Mouse (Mus musculus) A20 (cell line): ENCODE data around the gene Taar2.
A peak's percentile ranks its signal among the peaks of the same experiment; 100 is the strongest.

ENCODE experiments used
- DNase-seq: peaks from one replicate; pipeline ENCODE4 v3.0.0-alpha.2; 2011; ENCODE audit warnings: low read depth, low spot score

The Taar2 gene

DNA sequence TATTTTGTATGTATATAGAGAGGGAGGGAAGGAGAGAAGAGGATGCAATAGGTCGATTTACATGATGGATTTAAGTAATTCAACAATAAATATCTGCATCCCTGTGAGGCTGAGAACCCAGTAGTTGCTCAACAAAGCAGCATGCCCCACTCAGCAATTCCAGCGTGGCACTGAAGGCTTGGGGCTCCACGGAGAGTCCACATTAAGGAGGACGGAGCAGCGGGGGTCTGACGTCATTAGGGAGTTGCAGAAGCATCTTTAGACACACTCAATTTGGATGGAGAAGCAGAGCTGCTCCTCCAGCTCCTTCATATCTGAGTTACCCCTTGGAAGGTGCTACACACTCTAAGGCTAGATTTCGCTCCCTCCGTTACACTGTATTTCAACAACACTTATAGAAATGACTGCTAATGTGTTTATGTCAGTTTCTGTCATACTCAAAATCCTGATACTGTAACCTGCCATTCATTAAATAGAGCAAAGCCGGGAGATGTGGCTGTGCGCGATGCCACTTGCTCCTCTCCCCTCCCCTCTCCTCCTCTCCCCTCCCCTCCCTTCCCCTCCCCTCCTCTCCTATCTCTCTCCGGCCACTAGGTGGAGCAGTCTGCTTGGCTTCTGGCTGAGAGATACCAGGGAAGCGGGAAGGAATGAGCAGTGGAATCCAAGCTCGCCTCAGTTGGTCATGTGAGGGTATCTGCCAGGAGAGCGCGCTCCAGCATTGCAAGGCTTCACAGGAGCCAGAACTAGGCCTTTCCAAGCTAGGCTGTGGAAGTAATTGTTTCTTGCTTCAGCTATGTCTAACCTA lies 40.7 kb downstream of the Taar2 start:
- peak; percentile 65 for DNase-seq

DNA sequence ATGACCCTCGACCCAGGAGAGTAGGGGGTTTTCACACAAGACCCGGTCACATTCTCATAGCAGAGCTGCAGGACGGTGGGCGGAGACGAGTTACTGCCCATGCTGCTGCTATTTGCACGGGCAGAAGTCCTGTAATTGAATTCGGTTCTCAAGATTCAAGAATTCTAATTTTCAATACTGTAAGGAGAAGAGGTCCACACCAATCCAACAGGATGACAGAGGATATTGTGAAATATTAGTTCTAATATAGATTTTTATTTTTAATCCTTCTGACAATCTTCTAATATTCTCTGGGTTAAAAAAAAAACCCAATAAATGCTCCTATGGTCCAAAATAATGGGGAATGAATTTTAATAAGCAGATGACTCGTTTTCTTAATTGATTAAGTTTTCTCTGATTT lies 47.2 kb downstream of the Taar2 start, which contains the start of gene Taar6:
TSS of gene Taar6 (minus strand) at position 101 of the 400 bp plus-strand sequence.
- no peak for DNase-seq

DNA sequence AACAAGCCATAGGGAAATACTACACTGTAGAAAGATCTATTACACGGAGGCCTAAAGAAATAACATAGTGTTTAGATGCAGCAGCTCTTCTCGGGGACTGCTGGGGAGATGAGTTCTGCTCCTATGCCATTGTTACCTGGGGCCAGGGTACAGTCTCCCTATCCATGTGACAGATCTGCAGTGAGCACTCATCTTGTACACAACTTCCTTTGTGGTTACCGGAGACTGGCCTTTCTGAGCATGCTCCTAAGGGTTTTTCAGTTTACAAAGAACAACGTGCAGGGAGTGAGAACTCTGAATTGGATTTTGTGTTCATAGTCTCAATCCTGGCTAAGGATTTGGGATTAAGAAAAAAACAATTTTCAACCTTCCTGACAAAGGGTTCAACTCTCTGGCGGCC lies 48.0 kb downstream of the Taar2 start:
- DNase-seq = no peak
